Mouse (Mus musculus): ENCODE measurements around the gene Nup188.

The Nup188 gene

DNA sequence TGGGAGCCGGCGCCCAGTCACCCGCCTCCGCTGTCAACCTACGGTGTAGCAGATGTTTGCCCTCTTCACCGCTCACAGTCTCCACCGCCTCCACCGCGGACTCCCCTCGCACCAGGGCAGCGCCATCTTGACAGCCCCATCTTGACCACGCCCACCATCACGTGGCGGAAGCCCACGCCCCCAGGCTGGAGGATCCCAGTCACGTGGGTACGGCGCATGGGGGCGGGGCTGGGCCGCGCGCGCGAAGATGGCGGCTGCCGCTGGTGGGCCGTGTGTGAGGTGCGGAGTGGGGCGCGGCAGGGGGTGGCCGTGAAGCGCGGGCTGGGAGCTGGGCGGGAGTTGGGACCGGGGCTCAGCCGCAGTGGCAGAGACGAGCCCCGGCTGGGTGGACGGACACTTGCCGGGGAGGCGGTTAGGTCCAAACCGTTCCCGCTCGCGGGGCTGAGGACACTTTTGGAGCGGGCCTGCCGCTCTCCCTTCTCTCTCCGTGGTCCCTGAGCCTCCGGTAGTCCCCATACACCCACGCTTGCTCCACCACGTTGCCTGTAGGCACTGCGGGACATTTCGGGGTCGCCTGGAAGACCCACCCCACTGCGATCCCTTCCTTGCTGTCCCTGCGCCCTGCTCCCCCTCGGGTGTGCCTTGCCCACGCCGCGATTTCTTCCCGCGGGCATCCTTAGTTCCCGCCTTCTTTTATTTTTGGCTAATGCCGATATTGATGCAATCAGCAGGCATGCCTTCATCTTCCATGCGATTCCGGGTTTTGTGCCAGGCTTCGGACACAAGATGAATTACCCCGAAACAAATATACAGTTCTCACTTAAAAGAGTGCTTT lies at the start of gene Nup188, which contains the start of gene Dolk:
Gene Nup188 (plus strand): TSS at position 206 of the 835 bp plus-strand sequence.
Gene Dolk (minus strand): TSS at position 143 of the 835 bp plus-strand sequence.
- H3K36me3 ChIP-seq (ENCODE audit: control insufficient read depth, insufficient read depth, low read length, poor library complexity, severe bottlenecking) = no peaks in the 10 kb centered on the region
- DNase-seq (ENCODE audit: low read depth, low spot score) = peak; percentile 97
- no peaks in the 10 kb centered on the region for H3K27me3 ChIP-seq (ENCODE audit: control insufficient read depth, insufficient read depth, low read length, poor library complexity, severe bottlenecking)

DNA sequence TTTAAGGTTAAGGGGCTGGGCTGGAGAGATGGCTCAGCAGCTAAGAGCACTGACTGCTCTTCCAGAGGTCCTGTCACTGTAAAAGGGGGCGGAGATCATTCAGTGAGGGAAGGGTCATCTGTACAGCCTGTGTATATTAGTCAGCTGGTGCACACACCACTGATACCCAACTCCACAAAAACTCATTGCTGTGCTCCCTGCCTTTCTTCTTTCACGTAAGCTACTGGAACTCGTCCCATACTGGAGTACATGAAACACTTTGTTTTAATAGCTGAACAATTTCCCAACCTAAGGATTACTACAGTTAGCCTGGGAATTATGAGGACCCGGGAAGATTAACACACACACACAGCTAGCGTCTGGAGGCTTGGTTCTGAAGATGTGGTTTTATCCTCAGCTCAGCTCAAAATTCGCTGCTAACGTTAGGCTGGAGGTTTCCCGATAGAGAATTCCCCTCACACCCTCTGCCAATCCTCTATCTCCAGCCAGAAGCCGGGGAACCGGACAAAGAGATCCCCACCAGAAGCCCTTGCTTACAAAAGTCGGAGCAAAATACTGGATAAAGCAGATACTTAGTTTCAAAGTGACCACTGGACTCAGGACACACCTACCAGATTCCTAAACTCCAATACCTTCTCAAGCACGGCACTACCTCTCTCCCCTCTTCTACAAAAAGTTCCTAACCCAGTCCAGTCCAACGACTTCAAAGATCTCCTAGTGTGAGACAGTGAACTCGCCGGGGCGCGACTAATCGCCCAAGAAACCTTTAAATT lies 49.6 kb upstream of the Nup188 start:
- H3K27me3 ChIP-seq (ENCODE audit: control insufficient read depth, insufficient read depth, low read length, poor library complexity, severe bottlenecking) = no peaks in the 10 kb centered on the region
- DNase-seq (ENCODE audit: low read depth, low spot score) = no peak
- no peaks in the 10 kb centered on the region; the same call in 1 of the 2 replicates for H3K36me3 ChIP-seq (ENCODE audit: control insufficient read depth, insufficient read depth, low read length, poor library complexity, severe bottlenecking)

DNA sequence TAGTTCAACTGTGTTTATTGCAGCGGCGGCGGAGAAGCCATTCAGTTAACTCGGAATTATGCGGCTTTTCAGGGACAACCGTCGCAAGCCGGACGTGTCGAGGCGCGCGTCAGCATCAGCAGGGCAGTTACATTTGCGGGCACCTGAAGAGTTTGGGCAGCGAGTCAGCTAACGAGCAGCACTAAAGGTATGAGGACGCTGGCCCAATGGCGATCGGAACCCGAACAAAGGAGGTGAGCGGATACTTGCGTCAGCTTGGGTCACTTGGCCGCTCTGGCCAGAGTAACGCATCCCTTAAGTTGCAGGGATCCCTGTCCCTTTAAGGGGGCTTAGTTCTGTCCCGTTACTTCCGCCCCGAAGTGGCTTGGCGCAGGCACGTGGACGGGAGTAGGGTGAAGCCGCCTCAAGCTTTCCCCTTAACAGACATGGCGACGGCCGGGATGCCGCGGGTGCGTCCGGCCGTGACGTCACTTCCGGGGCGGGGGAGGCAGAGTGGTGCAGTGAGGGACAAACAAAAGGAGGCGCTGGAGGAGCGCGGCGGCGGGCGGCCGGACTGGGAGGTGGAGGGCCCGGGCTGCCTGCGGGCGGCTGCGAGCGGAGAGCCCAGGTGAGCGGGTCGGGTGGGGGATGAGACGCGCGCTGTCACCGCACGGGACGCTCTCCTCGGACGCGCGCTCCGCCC lies 48.9 kb upstream of the Nup188 start, which contains the start of gene Lrrc8a:
Gene Lrrc8a (plus strand): TSS at position 517 of the 682 bp plus-strand sequence.
- peak; percentile 99 for DNase-seq (ENCODE audit: low read depth, low spot score)
- no peaks in the 10 kb centered on the region; the same call in 1 of the 2 replicates for H3K36me3 ChIP-seq (ENCODE audit: control insufficient read depth, insufficient read depth, low read length, poor library complexity, severe bottlenecking)
- no peaks in the 10 kb centered on the region for H3K27me3 ChIP-seq (ENCODE audit: control insufficient read depth, insufficient read depth, low read length, poor library complexity, severe bottlenecking)

DNA sequence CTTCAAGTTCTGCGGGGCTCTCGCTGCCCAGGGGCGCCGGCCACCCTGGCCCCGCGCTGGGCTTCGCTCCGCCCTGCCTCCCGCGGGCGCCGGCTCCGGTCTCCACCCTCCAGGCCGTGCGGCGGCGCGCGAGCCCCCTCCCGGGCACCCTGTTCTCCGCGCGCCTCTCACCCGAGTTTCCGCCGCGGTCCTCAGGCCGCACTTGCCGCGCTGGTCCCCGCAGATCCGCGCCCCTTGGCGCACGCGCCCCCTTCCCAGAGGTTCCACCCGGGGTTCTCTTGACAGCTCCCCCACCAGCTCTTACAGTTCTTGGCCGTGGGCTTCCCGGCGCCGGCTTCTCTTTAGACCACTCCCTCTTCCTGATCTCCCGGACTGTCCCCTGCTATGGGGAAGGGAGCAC lies 48.3 kb upstream of the Nup188 start:
- no peaks in the 10 kb centered on the region; the same call in 1 of the 2 replicates for H3K36me3 ChIP-seq (ENCODE audit: control insufficient read depth, insufficient read depth, low read length, poor library complexity, severe bottlenecking)
- DNase-seq (ENCODE audit: low read depth, low spot score) = no peak
- no peaks in the 10 kb centered on the region for H3K27me3 ChIP-seq (ENCODE audit: control insufficient read depth, insufficient read depth, low read length, poor library complexity, severe bottlenecking)

DNA sequence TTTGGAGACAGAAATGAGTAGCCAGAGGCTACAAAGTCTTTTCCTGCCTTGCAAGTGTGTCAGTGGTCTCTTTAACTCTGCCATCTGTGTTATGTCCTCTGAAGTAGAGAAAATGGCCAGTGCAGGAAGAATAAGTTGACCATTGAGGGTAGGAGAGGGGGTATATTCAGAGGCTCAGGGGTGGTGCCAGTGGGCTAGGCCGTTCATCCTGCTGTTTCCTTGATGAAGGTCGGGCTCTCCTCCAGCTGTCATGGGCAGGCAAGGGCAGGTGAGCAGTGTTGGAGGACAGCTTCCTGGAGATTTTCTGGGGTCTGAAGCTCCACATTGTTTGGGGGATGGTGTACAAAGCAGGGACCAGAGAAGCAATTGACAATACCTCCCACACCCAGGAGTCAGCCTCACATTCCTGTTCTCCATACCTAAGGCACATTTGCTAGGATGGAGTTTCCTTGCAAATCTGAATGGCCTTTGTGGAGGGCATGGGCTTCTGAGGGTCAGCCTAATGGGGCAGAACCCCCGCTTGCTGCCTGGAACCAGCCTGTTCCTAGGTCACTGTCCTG lies 47.2 kb upstream of the Nup188 start:
- DNase-seq (ENCODE audit: low read depth, low spot score) = no peak
- Histone ChIP-seq H3K36me3 (ENCODE audit: control insufficient read depth, insufficient read depth, low read length, poor library complexity, severe bottlenecking) (no peaks in the 10 kb centered on the region; the same call in none of the 2 replicates), H3K27me3 (ENCODE audit: control insufficient read depth, insufficient read depth, low read length, poor library complexity, severe bottlenecking) (no peaks in the 10 kb centered on the region)

DNA sequence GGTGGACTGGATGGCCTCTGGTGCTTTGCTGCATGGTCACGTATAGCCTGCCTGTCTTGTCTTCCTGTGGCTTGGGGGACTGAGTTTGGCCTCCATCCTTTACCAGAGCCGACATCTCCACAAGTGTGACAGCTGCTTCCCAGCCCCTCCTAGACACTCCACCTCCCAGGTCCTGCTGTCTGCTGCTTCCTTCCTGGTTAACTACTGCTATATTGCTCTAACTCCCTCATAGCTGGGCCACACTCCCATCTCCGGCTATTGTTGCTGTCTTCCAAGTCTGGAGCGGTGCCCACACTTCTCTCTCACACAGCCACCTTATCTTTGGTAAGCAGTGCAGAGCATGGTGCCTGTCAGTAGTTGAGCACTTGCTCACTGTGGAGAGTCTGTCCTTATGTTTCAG lies 46.4 kb upstream of the Nup188 start:
- DNase-seq (ENCODE audit: low read depth, low spot score) = no peak
- Histone ChIP-seq H3K27me3 (ENCODE audit: control insufficient read depth, insufficient read depth, low read length, poor library complexity, severe bottlenecking) (no peaks in the 10 kb centered on the region), H3K36me3 (ENCODE audit: control insufficient read depth, insufficient read depth, low read length, poor library complexity, severe bottlenecking) (no peaks in the 10 kb centered on the region; the same call in none of the 2 replicates)

DNA sequence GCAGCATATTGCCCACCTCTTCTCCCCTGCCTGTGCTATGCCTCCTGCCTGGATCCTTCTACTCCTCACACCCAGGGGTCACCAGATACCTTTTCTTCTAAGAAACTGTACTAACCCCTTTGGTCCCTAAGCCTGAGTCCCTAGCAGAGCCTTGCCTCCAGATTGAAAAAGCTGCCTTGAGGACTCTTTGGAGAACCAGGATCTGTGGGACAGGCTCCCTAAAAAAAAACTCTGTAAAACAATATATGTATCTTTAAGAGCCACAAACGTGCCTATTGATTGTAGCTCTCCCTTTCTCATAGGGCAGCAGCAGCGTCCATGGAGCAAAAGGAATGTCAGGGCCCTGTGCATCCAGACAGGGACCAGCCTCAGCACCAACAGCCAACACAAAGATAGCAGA lies 45.9 kb upstream of the Nup188 start, which contains the start of gene Gm28035:
Gene Gm28035 (plus strand): TSS at position 301 of the 400 bp plus-strand sequence.
- no peaks in the 10 kb centered on the region; the same call in none of the 2 replicates for H3K36me3 ChIP-seq (ENCODE audit: control insufficient read depth, insufficient read depth, low read length, poor library complexity, severe bottlenecking)
- no peaks in the 10 kb centered on the region for H3K27me3 ChIP-seq (ENCODE audit: control insufficient read depth, insufficient read depth, low read length, poor library complexity, severe bottlenecking)
- DNase-seq (ENCODE audit: low read depth, low spot score) = no peak

DNA sequence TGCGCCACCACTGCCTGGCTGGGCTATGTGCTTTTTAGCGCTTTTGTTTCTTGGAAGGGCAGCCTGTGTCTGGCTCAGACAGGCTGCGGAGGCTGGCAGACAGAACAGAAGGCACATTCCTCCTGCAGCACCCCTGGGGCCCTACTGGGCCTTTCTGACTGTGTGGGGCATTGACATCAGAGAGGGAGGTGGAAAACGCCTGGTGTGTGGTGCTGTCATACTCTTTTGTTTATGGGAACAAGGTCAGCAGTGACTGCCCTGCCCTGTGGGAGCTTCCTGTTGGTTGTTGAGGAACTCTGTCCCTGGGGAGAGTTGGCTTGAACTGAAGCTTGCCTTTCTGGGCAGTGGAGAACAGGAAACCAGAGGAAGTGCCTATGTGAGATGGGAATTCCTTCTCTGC lies 43.7 kb upstream of the Nup188 start:
- H3K27me3 ChIP-seq (ENCODE audit: control insufficient read depth, insufficient read depth, low read length, poor library complexity, severe bottlenecking) = no peaks in the 10 kb centered on the region
- no peaks in the 10 kb centered on the region; the same call in none of the 2 replicates for H3K36me3 ChIP-seq (ENCODE audit: control insufficient read depth, insufficient read depth, low read length, poor library complexity, severe bottlenecking)
- no peak for DNase-seq (ENCODE audit: low read depth, low spot score)

DNA sequence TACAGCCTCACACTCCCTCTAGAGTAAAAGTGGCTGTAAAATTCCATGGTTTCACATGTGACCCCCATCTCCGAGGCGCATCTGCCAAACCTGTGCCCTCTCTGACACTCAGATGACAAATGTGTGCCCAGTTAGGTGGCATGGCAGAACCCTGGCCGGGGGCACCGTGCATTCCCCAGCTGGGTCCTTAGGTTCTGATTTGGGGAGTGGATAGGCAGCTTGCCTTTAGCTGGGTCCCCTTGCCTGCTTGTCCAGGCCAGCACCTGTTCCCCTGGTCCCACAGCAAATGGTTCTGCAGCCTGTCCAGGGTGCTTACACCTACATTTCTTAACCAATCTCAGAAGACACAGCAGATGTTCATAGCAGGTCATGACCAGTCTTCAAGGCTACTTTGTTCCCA lies 42.8 kb upstream of the Nup188 start:
- Histone ChIP-seq H3K27me3 (ENCODE audit: control insufficient read depth, insufficient read depth, low read length, poor library complexity, severe bottlenecking) (no peaks in the 10 kb centered on the region), H3K36me3 (ENCODE audit: control insufficient read depth, insufficient read depth, low read length, poor library complexity, severe bottlenecking) (no peaks in the 10 kb centered on the region; the same call in none of the 2 replicates)
- no peak for DNase-seq (ENCODE audit: low read depth, low spot score)

DNA sequence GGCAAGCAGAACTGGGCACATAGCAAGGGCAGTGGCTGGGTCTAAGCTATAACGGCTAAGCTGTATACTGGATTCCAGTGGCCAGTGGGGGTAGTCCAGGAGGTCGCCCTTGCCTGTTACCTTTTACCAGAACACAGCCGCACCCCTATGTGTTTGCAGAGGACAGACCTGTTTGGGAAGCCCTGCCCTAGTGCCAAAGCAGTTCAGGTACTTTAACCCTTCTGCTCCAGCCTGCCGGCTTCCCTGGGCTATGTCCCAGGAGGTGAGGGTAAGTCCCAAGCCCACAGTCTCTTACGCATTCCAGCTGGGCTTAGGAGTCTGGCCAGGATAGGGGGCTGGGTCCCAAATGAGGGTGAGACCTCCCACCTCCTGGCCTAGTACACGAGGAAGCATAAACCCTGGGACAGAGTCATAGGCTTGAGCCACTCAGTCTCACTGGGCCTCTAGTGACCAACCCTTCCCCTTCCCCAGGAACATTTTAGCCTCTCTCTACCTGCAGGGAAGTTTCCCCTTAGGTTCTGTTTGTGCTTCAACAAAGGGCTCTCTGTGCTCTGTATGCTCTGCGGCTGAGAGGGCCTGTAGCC lies 41.5 kb upstream of the Nup188 start:
- no peaks in the 10 kb centered on the region; the same call in none of the 2 replicates for H3K36me3 ChIP-seq (ENCODE audit: control insufficient read depth, insufficient read depth, low read length, poor library complexity, severe bottlenecking)
- DNase-seq (ENCODE audit: low read depth, low spot score) = no peak
- H3K27me3 ChIP-seq (ENCODE audit: control insufficient read depth, insufficient read depth, low read length, poor library complexity, severe bottlenecking) = no peaks in the 10 kb centered on the region

DNA sequence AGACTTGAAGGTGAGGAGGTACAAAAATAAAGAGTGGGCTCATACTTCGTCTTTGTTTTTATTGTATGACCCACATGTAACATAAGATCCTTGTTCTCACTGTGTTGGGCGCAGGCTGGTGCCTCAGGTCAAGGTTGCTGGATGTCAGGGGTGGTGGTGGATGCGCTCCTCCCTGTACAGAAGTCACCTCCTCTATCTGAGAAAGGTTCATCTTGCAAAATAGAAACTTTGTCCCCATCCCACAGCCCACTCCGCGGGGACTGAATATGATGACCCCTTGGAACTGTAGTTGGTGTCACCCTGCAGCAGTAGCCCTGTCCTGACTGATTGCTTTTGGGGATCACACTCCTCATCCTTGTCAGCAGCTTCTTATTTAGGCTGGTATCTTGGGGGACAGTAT lies 39.2 kb upstream of the Nup188 start:
- Histone ChIP-seq H3K36me3 (ENCODE audit: control insufficient read depth, insufficient read depth, low read length, poor library complexity, severe bottlenecking) (no peaks in the 10 kb centered on the region; the same call in 1 of the 2 replicates), H3K27me3 (ENCODE audit: control insufficient read depth, insufficient read depth, low read length, poor library complexity, severe bottlenecking) (no peaks in the 10 kb centered on the region)
- no peak for DNase-seq (ENCODE audit: low read depth, low spot score)

DNA sequence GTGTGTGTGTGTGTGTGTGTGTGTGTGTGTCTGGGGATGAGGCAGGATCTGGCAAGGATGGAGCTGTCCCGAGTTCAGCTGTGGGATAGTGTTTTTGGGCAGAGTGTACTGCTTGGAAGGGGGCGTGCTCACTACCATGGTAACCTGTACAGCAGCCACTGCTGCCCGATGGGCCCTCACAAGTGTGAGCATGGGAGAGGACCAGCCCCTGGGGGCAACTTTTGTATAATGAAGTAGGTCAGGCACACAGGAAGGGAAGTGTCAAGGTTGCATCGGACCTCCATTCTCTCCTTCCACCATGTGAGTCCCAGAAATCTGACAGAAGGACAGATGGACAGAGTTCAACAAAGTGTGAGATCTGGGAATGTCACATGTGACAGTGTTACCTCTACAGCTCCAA lies 38.5 kb upstream of the Nup188 start:
- no peaks in the 10 kb centered on the region for H3K27me3 ChIP-seq (ENCODE audit: control insufficient read depth, insufficient read depth, low read length, poor library complexity, severe bottlenecking)
- no peaks in the 10 kb centered on the region; the same call in 1 of the 2 replicates for H3K36me3 ChIP-seq (ENCODE audit: control insufficient read depth, insufficient read depth, low read length, poor library complexity, severe bottlenecking)
- DNase-seq (ENCODE audit: low read depth, low spot score) = no peak

DNA sequence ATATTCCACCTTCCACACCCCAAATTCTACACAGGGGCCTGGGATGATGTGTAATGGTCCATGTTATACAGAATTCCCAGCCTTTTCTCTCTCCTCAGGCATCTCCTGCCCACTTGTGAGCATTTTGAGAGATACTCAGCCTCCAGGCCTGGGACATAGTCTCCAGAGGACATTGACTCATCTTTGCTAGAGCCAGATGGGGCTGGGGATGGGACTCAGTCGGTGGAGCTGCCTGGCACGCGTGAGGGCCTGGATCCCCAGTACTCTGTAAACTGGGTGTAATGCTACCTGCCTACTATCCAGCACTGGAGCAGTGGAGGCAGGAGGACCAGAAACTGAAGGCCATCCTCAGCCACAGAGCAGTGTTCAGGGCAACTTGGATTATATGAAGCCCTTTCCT lies 37.0 kb upstream of the Nup188 start:
- no peak for DNase-seq (ENCODE audit: low read depth, low spot score)
- Histone ChIP-seq H3K36me3 (ENCODE audit: control insufficient read depth, insufficient read depth, low read length, poor library complexity, severe bottlenecking) (no peaks in the 10 kb centered on the region; the same call in 1 of the 2 replicates), H3K27me3 (ENCODE audit: control insufficient read depth, insufficient read depth, low read length, poor library complexity, severe bottlenecking) (no peaks in the 10 kb centered on the region)
